Mouse (Mus musculus): ENCODE measurements around the gene 9330182L06Rik.

Gene 9330182L06Rik

DNA sequence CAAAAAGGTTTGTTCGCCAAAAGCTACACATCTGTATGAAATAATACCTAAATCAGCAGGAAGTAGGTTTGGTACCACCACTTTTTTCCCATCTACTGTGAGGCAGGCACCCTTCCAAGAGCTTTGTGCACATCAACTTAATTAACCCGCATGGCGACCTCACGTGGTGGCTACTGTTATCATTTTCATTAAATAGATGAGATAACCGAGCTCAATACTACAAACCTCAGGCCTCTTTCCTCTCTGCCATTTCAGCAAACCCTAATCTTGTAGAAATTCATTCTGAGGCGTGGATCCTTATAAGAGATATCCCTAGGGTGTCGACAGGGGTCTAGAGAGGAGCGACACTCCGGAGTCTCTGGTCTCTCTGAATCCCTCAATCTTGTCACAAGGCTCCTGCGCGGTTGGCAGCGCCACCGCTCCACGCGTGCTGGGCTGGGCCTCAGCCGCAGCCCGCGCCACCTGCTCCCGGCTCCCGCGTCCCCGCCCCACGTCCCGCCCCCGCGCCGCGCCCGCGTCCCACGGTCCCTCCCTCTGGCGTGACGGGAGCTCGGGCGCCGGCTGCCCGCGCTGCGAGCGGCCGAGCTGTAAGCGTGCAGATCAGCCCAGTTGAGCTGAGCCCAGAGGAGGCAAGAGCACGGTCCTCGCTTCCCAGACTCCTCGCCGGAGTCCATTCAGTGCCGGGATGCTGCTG, at the start of gene 9330182L06Rik:
Gene 9330182L06Rik (plus strand): TSS at position 533 of the 694 bp plus-strand sequence.
- peak; percentile 84 for DNase-seq

DNA sequence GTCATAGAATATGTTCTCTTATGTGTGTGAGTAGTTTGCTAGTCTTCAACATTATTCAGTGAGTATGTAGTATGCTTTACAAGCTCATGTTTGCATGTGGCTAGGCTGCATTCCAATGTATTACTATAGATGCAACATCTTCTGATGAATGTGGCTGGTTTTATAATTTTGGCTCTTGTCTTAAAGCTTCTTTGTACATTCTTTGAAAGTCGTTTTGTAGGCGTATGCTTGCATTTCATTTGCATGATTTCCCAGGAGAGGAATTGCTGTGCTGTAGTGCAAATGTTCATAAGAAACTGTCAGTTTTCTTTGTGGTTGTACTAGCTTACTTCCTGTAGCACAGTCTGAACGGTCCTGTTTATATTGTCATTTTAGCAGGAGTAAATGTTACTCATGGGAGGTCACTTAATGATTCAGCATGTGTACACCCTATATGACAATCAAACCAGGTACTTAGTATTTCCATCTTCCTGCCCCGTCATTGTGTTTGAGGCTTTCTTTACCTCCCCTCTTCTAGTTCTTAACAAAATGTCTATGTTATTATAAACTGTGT, 38.4 kb upstream of the 9330182L06Rik start:
- DNase-seq: no peak

- DNase-seq: no peak
These were observed 1.6 kb upstream of the 9330182L06Rik start for GRCm38 (mm10) chr5:9264361-9264760.

GRCm38 (mm10) chr5:9266280-9266923, 484 bp downstream of the 9330182L06Rik start:
- DNase-seq: no peak

DNA sequence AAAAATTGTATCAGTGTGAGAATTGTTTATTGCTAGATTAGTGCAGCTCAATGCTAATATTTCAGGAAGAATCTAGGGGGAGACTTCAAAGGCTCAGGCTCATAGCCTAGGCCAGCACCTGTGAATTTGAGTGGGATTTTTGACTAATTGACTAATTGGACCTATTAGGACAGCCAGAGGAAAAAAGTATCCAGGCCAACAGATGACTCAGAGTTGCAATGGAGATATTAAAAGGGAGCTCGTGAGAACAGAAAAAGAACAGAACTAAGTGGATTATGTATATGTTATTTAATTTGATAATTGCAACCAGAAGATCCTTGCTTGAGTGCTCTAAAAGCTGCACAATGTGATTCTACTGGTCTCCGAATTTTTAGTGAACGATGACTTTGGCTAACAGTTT, 3.7 kb downstream of the 9330182L06Rik start:
- no peak for DNase-seq

GRCm38 (mm10) chr5:9272976-9273375, 7.1 kb downstream of the 9330182L06Rik start:
- DNase-seq: no peak

DNA sequence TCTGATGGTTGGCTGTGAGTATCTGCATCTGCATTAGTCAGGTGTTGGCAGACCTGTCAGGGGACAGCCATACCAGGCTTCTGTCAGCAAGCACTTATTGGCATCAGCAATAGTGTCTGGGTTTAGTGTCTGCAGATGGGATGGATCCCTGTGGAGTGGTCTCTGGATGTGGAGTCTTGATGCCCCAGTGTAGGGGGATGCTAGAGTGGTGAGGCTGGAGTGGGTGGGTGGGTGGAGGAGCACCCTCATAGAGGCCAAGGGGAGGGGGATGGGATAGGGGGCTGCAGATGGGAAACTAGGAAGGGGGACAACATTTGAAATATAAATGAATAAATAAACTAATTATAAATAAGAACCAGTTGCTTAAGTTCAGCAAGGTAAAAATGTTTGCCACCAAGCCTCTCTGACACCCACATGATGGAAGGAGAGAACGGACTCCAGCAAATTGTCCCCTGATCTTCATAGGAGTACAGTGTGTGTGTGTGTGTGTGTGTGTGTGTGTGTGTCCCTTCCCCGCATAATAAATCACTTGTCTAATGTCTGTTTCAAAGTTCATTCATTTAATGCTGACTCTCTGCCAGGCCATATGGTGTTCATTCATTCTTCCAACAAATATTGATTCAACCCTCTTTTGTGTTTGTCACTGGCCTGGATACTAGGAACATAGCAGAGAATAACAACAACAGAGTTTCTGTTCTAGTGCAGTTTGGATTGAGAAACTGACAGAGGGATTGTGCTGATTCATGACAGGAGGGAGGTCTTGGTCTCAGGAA, 30.0 kb downstream of the 9330182L06Rik start:
- no peak for DNase-seq

DNA sequence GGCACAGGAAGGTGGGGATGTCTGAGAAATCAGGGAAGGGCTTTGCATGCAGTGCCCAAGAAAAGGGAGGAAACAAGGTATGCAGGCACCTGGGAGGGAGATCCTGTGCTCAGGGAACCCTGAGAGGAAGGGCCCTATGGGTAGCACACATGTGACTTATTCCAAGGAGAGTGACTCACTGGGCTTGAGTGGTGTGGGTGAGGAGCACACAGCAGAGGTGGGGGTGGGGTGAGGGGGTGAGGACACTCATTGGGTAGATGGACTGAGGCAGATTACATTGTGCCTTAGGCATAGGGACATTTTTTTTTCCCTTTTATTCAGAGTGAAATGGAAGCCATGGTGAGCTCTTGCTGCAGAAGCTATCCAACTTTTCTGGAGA, 30.6 kb downstream of the 9330182L06Rik start:
- no peak for DNase-seq

GRCm38 (mm10) chr5:9326863-9327262, 60.9 kb downstream of the 9330182L06Rik start:
- no peak for DNase-seq

DNA sequence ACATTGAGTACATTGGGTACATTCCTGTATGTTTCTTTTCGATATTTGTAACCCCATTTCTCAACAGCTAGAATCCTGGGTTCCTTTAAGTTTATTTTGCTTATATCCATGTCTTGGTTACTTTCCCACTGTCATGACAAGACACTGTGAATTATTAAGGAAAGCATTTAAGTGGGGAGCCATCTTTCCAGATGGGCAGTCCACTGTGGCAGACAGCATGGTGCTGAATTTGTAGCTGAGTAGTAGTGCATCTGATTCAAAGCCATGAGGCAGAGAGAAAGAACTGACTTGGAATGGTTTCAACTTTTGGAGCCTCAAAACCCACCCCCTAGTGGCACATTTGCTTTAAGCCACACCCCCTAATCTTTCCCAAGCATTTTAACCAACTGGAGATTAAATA, 61.6 kb downstream of the 9330182L06Rik start:
- no peak for DNase-seq

- DNase-seq: no peak
These were observed 73.0 kb downstream of the 9330182L06Rik start for GRCm38 (mm10) chr5:9338756-9339510.

DNA sequence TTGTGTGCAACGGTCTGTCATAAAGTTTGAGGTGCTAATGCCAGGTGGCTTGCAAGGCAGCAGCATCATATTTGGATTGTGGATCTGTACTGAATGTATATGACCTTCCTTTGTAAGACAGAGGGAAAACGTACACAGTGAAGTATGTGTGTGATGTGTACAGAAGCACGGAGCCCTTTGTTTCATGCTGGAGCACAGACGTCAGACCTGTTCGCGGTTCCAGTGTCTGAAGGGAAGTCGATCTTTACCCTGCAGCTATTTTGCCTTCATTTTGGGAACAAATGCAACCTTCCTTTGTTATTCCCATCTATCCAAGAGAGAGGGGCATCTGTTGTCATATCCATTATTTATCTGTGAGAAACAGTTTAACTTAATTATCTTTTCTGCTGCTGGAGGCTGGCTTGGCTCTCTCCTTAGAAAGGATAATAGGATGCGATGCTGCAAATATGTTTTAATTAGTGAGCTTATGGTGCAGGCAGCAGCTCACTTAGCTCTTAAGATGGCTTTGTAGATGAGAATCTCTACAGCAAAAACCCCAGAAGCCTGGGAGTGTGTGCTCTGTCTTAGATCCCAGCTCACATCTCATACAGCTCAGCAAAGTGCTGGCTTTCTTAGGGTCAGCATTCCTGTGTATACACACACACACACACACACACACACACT, 73.7 kb downstream of the 9330182L06Rik start:
- DNase-seq: no peak

DNA sequence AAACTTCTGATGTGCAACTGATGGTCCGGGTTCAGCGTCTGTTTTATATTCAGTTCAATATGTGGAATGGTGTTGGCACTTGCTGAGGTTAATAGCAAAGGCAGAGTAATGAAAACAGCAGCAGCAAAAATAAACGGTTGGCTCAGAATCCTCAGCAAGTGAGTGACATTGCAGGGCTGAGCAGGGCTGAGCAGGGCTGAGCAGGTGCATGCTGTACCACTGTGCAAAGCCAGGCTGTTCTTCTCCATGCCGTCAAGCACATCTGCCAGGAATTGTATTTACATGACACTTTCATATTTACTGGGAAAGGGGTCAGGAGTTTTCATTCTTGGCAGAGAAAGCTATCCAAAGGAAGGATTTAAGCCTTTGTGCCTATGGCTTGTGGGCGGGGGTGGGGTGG, 78.7 kb downstream of the 9330182L06Rik start:
- no peak for DNase-seq

DNA sequence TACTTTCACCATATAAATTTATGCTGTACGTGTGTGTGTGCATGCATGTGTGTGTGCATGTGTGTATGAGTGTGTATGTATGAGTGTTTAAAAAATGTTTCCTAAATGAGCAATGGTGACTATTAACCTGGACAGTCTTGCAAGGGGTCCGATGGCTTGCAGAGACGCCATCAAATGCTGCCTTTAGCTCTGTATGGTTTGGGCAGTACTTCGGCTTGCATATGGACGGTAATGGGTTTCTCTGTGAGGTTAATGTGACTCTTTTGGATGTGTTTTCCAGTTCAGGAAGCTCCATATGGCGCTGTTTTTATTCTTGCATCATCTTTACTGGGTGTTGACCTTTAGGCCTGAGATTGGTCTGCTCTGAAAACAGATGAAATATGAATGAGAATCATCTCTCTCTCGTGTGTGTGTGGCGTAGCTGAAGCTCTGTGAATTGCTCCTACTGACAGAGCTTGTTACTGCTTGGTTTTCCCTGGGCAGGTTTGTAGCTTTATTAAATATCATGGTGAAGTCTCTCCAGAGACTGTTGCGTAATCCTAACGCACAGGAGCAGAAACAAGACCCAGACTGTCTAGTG, 79.2 kb downstream of the 9330182L06Rik start:
- DNase-seq: no peak

DNA sequence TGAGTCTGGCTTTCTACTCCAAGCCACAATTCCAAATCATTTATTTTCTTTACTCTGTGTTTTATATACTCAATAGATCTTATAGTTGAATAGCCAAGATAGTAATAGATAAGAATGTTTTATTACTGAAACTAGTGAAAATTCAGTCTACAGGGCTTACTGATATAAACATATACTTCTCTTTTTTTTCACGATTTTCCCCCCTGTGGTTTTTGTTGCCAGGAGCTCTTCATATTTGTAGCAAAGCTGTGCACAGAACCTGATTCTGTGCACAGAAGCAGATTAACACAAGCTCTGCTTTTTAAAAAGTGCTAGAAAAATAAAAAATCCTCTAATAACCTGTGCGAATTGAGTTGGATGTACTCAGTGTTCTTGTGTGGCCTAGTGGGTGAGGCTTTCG, 79.7 kb downstream of the 9330182L06Rik start:
- no peak for DNase-seq

GRCm38 (mm10) chr5:9346510-9346909, 80.6 kb downstream of the 9330182L06Rik start:
- no peak for DNase-seq

- no peak for DNase-seq
These were observed 86.2 kb downstream of the 9330182L06Rik start for GRCm38 (mm10) chr5:9352163-9352562.

- DNase-seq: no peak
These were observed 86.7 kb downstream of the 9330182L06Rik start for GRCm38 (mm10) chr5:9352646-9353045.

- no peak for DNase-seq
These were observed 88.3 kb downstream of the 9330182L06Rik start for GRCm38 (mm10) chr5:9354257-9354656.

DNA sequence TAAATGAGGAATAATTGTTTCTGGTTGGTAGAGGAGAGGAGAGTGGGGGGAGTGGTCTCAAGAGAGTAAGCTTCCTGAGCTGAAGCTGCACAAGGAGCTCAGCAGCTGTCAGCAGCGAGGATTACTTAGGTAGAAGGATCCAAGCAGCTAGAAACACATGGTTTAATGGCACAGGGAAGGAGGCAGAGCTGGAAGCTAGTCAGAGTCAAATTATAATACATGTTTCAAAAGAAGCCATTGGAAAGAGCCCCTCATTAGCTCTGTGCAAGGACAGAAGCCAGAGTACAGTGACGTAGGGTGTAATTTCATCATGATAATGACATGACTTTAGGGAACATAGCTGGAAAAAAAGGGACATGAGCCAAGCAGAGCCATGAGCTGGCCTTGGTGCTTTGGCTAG, 92.2 kb downstream of the 9330182L06Rik start:
- no peak for DNase-seq

DNA sequence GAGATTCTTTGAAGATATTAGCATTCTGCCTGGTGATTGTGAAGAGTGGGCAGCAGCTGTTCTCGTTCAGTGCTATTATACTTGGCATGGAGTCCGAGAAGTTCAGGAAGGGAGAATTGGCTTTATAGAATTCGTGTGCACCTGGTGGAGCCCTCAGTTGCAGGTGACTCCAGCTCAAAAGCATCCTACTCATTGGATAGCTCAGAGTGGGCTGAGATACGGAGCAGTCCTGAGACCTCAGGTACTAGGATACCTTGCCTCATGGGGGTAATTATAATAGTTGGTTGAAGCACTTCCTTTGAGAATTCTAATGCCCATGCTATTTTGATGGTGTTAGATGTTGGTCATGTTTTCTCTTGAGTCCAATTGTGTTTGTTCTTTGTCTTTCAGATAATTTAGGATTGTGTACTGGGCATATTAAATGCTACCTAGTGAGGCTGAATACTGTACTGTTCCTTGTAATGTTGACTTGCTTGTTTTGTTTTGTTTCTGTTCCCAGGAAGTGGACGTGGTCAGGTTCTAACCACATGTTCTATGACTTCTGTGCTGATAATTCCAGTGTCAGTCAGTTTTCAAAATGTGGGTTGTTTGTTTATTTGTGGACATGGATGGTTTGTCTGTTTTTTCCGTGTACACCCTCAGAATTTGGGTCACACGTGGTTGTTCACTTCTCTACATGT, 96.2 kb downstream of the 9330182L06Rik start:
- DNase-seq: no peak
